Mouse (Mus musculus) c-Kit-positive CD71-positive TER-119-positive erythroid progenitor cells, embryonic 14.5 days (primary cell): ENCODE results near the gene Tmem106a.

Experiments
- DNase-seq: peaks from one replicate; pipeline ENCODE4 v3.0.0-alpha.2; 2013; ENCODE audit warnings: low spot score

The Tmem106a gene

DNA sequence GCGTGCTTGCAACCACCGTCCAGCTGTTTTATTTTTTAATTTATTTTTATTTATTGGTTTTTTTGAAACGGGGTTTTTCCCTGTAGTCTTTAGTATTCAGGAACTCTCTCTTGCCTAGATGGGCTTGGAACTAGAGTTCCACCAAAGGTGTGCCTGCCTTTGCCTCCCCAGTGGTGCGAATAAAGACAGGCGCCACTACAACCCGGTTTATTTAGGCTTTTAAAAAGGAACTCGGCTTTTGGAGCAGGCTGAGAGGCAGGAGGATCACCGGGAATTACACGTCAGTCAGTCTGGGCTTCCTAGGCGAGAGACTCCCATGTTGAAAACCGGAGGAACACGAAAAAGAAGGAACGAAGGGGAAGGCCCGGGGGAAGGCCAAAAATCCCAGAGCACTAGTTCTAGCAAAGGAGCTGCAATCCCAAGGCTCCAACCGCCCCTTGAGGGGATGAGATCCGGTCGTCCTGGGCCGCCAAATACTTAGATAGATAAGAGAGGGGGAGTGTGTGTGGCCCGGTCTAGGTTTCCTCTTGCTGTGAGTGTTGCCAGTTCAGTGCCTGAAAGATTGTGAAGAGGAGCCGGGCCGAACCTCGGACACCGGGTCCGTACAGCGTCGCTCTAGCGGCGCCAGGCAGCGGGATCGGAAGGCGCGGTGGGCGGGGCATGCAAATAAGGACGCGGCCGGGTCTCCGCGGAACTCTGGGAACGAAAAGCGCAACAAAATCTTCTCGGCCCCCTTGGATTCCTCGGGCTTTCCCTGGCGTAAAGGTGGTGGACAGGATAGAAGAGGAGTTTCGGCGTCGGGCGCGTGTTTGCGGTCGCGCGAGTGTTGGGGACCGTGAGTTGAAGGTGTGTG lies 59.0 kb downstream of the Tmem106a start:
- peak; percentile 75 for DNase-seq
